In the genomic region with DNA sequence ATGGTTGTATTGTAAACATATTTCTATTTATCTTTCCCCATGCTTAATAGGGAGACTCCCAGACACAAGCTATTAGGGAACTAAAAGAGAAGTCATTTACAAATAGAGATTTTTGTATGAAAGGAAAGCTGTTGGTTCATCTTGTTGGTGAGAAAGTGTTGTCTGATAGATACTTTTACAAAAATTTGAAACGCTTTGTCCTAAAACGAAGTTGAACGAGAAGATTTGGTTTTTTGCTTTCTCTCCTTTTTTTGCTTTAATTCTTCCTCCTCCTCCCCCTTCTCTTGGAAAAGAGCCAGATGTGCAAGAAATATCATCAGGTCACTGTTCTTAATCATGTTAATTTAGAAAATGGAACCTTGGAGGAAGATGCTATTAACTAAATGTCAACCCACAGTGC, we compare ENCODE assay signal across 23 mouse cellular contexts. TPM values are rescaled to one million over a fixed set of nuclear protein-coding genes. Genes with fewer than 3 reads are reported as not detected.
"Had no signal": no experiment of that assay in that cellular context is flagged by ENCODE, and none has a peak within 500 bp of the region (broad histone marks: within the 10 kb centered on the region; RNA-seq: fewer than 3 reads in every experiment).

No protein-coding gene starts in this region.

- H3K4me2 ChIP-seq: lung, embryonic 14.5 days; midbrain, embryonic 13.5 days; neural tube, embryonic 13.5 days; neural tube, embryonic 15.5 days had no signal

- H3K4me3 ChIP-seq: midbrain, embryonic 13.5 days; myocyte; neural tube, embryonic 13.5 days; neural tube, embryonic 15.5 days had no signal

- ATAC-seq: midbrain, embryonic 13.5 days; midbrain, embryonic 16.5 days had no signal

- H3K9me3 ChIP-seq: midbrain, embryonic 10.5 days; midbrain, embryonic 13.5 days; neural tube, embryonic 13.5 days; neural tube, embryonic 15.5 days had no signal

- H3K27ac ChIP-seq: midbrain, embryonic 10.5 days; midbrain, embryonic 13.5 days; neural tube, embryonic 13.5 days; neural tube, embryonic 15.5 days had no signal

- DNase-seq: lung, adult 18-20 months; lung, embryonic 14.5 days; lung, postnatal 10 days; lung, postnatal 4 days; right cerebral cortex, adult 18-20 months; right cerebral cortex, postnatal 25 days; right cerebral cortex, postnatal 4 days; spleen, adult 18-20 months; thymus, adult 18-20 months; thymus, postnatal 14 days; thymus, postnatal 36 days had no signal

- H3K9ac ChIP-seq: lung, embryonic 14.5 days; midbrain, embryonic 13.5 days; neural tube, embryonic 13.5 days; neural tube, embryonic 15.5 days had no signal

- H3K36me3 ChIP-seq: midbrain, embryonic 10.5 days; midbrain, embryonic 13.5 days; neural tube, embryonic 13.5 days; neural tube, embryonic 15.5 days had no signal

RNA-seq across cellular contexts. Expression of a gene that starts 13.6 kb away (rescaled TPM):
- total RNA-seq: megakaryocyte, adult 5-6 weeks; megakaryocyte-erythroid progenitor cell, adult 5-6 weeks had no signal
- polyA plus RNA-seq: liver, embryonic 16.5 days; lung, embryonic 14.5 days; lung, embryonic 16.5 days; small intestine, adult 2 months; stomach, embryonic 14.5 days had no signal
